Mouse (Mus musculus) CH12.LX (cell line): ENCODE results near the gene Dlg2. TPM values are rescaled to one million over a fixed set of nuclear protein-coding genes. Genes with fewer than 3 reads are reported as not detected.

Experiments
- DNase-seq: peaks from one replicate; pipeline ENCODE4 v3.0.0-alpha.2; 2013; ENCODE audit errors: extremely low read depth
- H3K27ac ChIP-seq: 2 replicates; pipeline ENCODE4 v1.5.1; 2012; ENCODE audit warnings: low read depth, mild to moderate bottlenecking, control low read depth, moderate library complexity; ENCODE audit not compliant: insufficient read depth
- H3K27me3 ChIP-seq: replicated peaks from 2 replicates; pipeline ENCODE3; 2012; ENCODE audit warnings: inconsistent platforms
- H3K36me3 ChIP-seq, 2 experiments: replicated peaks in 1 of 2; 2 replicates each; pipeline versions ENCODE3 to v1.6.1; 2012; ENCODE audit warnings: inconsistent platforms in 1 of 2, low read length in 1 of 2, mild to moderate bottlenecking in 1 of 2, mixed read lengths in 1 of 2, moderate library complexity in 1 of 2; ENCODE audit not compliant: control insufficient read depth in 1 of 2, insufficient read depth in 1 of 2
- H3K4me1 ChIP-seq, 2 experiments: 2 replicates each; pipeline ENCODE4 v1.6.1; 2012; ENCODE audit warnings: inconsistent platforms in 1 of 2, moderate library complexity in 1 of 2; ENCODE audit not compliant: insufficient read depth in 2 of 2, control insufficient read depth in 1 of 2
- H3K4me2 ChIP-seq: 2 replicates; pipeline ENCODE4 v1.6.1; 2012; ENCODE audit warnings: low read depth, mild to moderate bottlenecking, control low read depth; ENCODE audit not compliant: poor library complexity, insufficient read depth, severe bottlenecking
- H3K4me3 ChIP-seq, 3 experiments: fragments of 150-350 bp in 1 of 3; sonication (generic) in 1 of 3; replicated peaks in 1 of 3; 2 replicates each; pipeline versions ENCODE3 to v1.5.1; 2011 to 2012; ENCODE audit warnings: low read depth in 2 of 3, low read length in 2 of 3, mild to moderate bottlenecking in 2 of 3, moderate library complexity in 2 of 3, control low read depth in 1 of 3, improper control_type of control experiment in 1 of 3, inconsistent platforms in 1 of 3, mixed read lengths in 1 of 3; ENCODE audit not compliant: poor library complexity in 1 of 3
- H3K79me2 ChIP-seq: replicated peaks from 2 replicates; pipeline ENCODE4 v1.6.1; 2012; ENCODE audit warnings: mild to moderate bottlenecking, moderate library complexity; ENCODE audit not compliant: control insufficient read depth, poor library complexity, insufficient read depth, severe bottlenecking; ENCODE audit errors: extremely low read depth
- H3K9ac ChIP-seq: 2 replicates; pipeline ENCODE4 v1.6.1; 2012; ENCODE audit warnings: low read depth, mild to moderate bottlenecking, control low read depth, moderate library complexity; ENCODE audit not compliant: insufficient read depth
- H3K9me3 ChIP-seq: replicated peaks from 2 replicates; pipeline ENCODE3; 2012; ENCODE audit warnings: low read length, inconsistent platforms, mixed read lengths
- CHD1 ChIP-seq: IDR thresholded peaks from 2 replicates; pipeline ENCODE4 v1.6.1; 2012; ENCODE audit warnings: low read depth, low read length, improper control_type of control experiment, inconsistent platforms
- CHD2 ChIP-seq: IDR thresholded peaks from 2 replicates; pipeline ENCODE4 v1.6.1; 2011; ENCODE audit warnings: low read length, improper control_type of control experiment
- CTCF ChIP-seq, 2 experiments: IDR thresholded peaks in 1 of 2; conservative IDR thresholded peaks in 1 of 2; 2 replicates each; pipeline ENCODE4 v1.5.1; 2011 to 2012; ENCODE audit warnings: low read depth in 2 of 2, low read length in 2 of 2, improper control_type of control experiment in 1 of 2, inconsistent platforms in 1 of 2, mild to moderate bottlenecking in 1 of 2, moderate library complexity in 1 of 2
- EP300 ChIP-seq: IDR thresholded peaks from 2 replicates; pipeline ENCODE4 v1.6.1; 2011; ENCODE audit warnings: low read length, improper control_type of control experiment
- ETS1 ChIP-seq: conservative IDR thresholded peaks from 2 replicates; pipeline ENCODE4 v1.6.1; 2012; ENCODE audit warnings: low read depth, mild to moderate bottlenecking, inconsistent platforms, low read length, improper control_type of control experiment, moderate library complexity
- JUN ChIP-seq: IDR thresholded peaks from 2 replicates; pipeline ENCODE4 v1.6.1; 2011; ENCODE audit warnings: low read depth, mild to moderate bottlenecking, low read length, improper control_type of control experiment, moderate library complexity; ENCODE audit not compliant: insufficient read depth
- JUND ChIP-seq: conservative IDR thresholded peaks from 2 replicates; pipeline ENCODE4 v1.6.1; 2011; ENCODE audit warnings: low read depth, low read length, improper control_type of control experiment
- KAT2A ChIP-seq: IDR thresholded peaks from 2 replicates; pipeline ENCODE4 v1.6.1; 2012; ENCODE audit warnings: low read length, improper control_type of control experiment, inconsistent platforms; ENCODE audit not compliant: insufficient replicate concordance
- MXI1 ChIP-seq: IDR thresholded peaks from 2 replicates; pipeline ENCODE4 v1.6.1; 2011; ENCODE audit warnings: mild to moderate bottlenecking, low read depth, low read length, improper control_type of control experiment
- NELFE ChIP-seq: IDR thresholded peaks from 2 replicates; pipeline ENCODE4 v1.6.1; 2011; ENCODE audit warnings: low read depth, low read length, improper control_type of control experiment
- NRF1 ChIP-seq: IDR thresholded peaks from 2 replicates; pipeline ENCODE4 v1.6.1; 2014; ENCODE audit warnings: low read depth, mild to moderate bottlenecking, inconsistent platforms, low read length, improper control_type of control experiment, moderate library complexity
- POLR2A ChIP-seq: IDR thresholded peaks from 2 replicates; pipeline ENCODE4 v1.6.1; 2011; ENCODE audit warnings: low read depth, mild to moderate bottlenecking, improper control_type of control experiment, low read length
- POLR2AphosphoS2 ChIP-seq: IDR thresholded peaks from 2 replicates; pipeline ENCODE4 v1.6.1; 2011; ENCODE audit warnings: low read depth, low read length, improper control_type of control experiment
- TBP ChIP-seq: conservative IDR thresholded peaks from 2 replicates; pipeline ENCODE4 v1.6.1; 2011; ENCODE audit warnings: low read depth, low read length, improper control_type of control experiment
- USF1 ChIP-seq: IDR thresholded peaks from 2 replicates; pipeline ENCODE4 v1.6.1; 2014; ENCODE audit warnings: low read depth, mild to moderate bottlenecking, inconsistent platforms, low read length, improper control_type of control experiment
- ZMIZ1 ChIP-seq: IDR thresholded peaks from 2 replicates; pipeline ENCODE4 v1.6.1; 2012; ENCODE audit warnings: low read depth, mild to moderate bottlenecking, inconsistent platforms, low read length, improper control_type of control experiment
- dilution Hi-C: fragments of 300-500 bp; cut with MboI; formaldehyde crosslinking; loops from 2 replicates; pipeline ENCODE4 v1.14.3; 2020; ENCODE audit warnings: low sequenced_read_pairs; ENCODE audit not compliant: extremely low pct_unique_long_range_greater_than_20kb, extremely low pct_ligation_motif_present
- in situ Hi-C: fragments of 300-500 bp; cut with MboI; formaldehyde crosslinking; loops from 3 replicates; pipeline ENCODE4 v1.14.3; 2019; ENCODE audit warnings: low sequenced_read_pairs, low pct_ligation_motif_present, low pct_unique_long_range_greater_than_20kb, mixed read lengths
- polyA plus RNA-seq: library from polyadenylated mRNA; unstranded; fragments of >175 nt; gene quantifications from 2 replicates; pipeline ENCODE4 v1.2.1, GENCODE M21; 2012; ENCODE audit warnings: low read depth; ENCODE audit not compliant: insufficient read length
- total RNA-seq, 2 experiments: library from RNA; depleted of rRNA; stranded (reverse); fragments of 300-350 nt in 1 of 2; fragments of >200 nt in 1 of 2; gene quantifications; 2 replicates each; pipeline ENCODE4 v1.2.3; 2012 to 2014

Gene Dlg2
- total and polyA plus RNA-seq, 3 experiments: 0.36 TPM; not detected in 2

GRCm38 (mm10) chr7:92258148-92258547 lies 1781.7 kb downstream of the Dlg2 start:
- Histone ChIP-seq H3K36me3 (no peaks in the 10 kb centered on the region), H3K4me3 (no peak overlapping the region), H3K4me2 (no peak overlapping the region), H3K27me3 (no peaks in the 10 kb centered on the region), H3K4me1 (peaks cover 9 to 12% of the 10 kb centered on the region in 2 experiments), H3K9ac (no peak overlapping the region), H3K27ac (no peak overlapping the region), H3K79me2 (no peaks in the 10 kb centered on the region), H3K9me3 (no peaks in the 10 kb centered on the region)
- dilution Hi-C loops (no loop called here), in situ Hi-C loops (no loop called here)
- no peak for TF ChIP-seq CTCF (conservative IDR thresholded peaks at IDR 0.05 in 1 of 2, IDR thresholded peaks at IDR 0.05 in 1 of 2; ENCODE audit: low read depth in 2 of 2, low read length in 2 of 2)
- peak; percentile 40; the same call in 1 of the 2 replicates for TF ChIP-seq JUND
- no peak for TF ChIP-seq USF1
- TF ChIP-seq POLR2A: no peak
- TF ChIP-seq ETS1: peak; percentile 30; the same call in 1 of the 2 replicates
- TF ChIP-seq EP300: no peak
- peak; percentile 55; the same call in 1 of the 2 replicates for TF ChIP-seq JUN
- no peak for TF ChIP-seq NRF1
- TF ChIP-seq MXI1: no peak
- no peak for DNase-seq

GRCm38 (mm10) chr7:92258701-92259100 lies 1782.2 kb downstream of the Dlg2 start:
- Histone ChIP-seq H3K27ac (no peak overlapping the region), H3K4me3 (no peak overlapping the region), H3K79me2 (no peaks in the 10 kb centered on the region), H3K27me3 (no peaks in the 10 kb centered on the region), H3K36me3 (no peaks in the 10 kb centered on the region), H3K9me3 (no peaks in the 10 kb centered on the region), H3K4me2 (no peak overlapping the region), H3K9ac (no peak overlapping the region), H3K4me1 (peaks cover 9 to 12% of the 10 kb centered on the region in 2 experiments)
- no peak for DNase-seq
- in situ Hi-C loops (no loop called here), dilution Hi-C loops (no loop called here)
- TF ChIP-seq POLR2AphosphoS2: no peak
- TF ChIP-seq NELFE: no peak
- TF ChIP-seq TBP: no peak
- TF ChIP-seq KAT2A: no peak
- no peak for TF ChIP-seq MXI1
- no peak for TF ChIP-seq CTCF (conservative IDR thresholded peaks at IDR 0.05 in 1 of 2, IDR thresholded peaks at IDR 0.05 in 1 of 2; ENCODE audit: low read depth in 2 of 2, low read length in 2 of 2)
- TF ChIP-seq ZMIZ1: no peak
- TF ChIP-seq CHD1: no peak
- TF ChIP-seq CHD2: no peak
